8 mouse cellular contexts compared by ENCODE assay signal in the genomic region with DNA sequence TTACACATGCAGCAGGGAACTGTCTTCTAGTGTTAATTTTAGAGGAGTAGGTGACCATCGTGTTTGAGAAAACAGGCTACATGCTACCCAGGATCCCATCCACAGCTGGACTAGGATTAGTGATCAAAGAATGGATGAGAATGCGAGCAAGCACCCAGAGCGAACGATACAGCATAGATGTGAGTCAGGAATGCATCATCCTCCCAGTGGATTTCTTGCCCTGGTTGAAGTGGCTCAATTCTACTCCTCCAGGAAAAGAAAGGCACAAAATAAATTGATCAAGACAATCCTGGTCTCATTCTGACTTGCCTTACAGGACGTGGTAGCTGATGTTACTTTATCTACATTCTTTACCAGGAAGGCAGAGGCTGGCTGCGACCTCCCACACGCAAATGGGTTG. TPM values are rescaled to one million over a fixed set of nuclear protein-coding genes. Genes with fewer than 3 reads are reported as not detected.
DNase-seq lines count a peak whose midpoint lies in the region; ATAC-seq and TF ChIP-seq lines count a peak whose summit lies in the region.

A gene (plus strand): TSS at position 255 of the 400 bp plus-strand sequence.

- no peak for TF ChIP-seq EP300 in stomach, postnatal 0 days (optimal IDR thresholded peaks at IDR 0.05)

- H3K27ac ChIP-seq in testis, adult 2 months (ENCODE audit: control insufficient read depth, insufficient read depth, low read depth, low read length) = peak within 1 kb of the TSS; percentile 89
- H3K27ac ChIP-seq in hindbrain, embryonic 11.5 days (ENCODE audit: low read depth, low read length) = peak within 1 kb of the TSS; percentile 79
- H3K27ac ChIP-seq in liver, embryonic 13.5 days = peak within 1 kb of the TSS; percentile 86
- H3K27ac ChIP-seq in stomach, postnatal 0 days (replicated peaks) = peak within 1 kb of the TSS; percentile 89

- ATAC-seq in hindbrain, embryonic 11.5 days (ENCODE audit: low FRiP score) = no peak
- no peak for ATAC-seq in liver, embryonic 13.5 days (ENCODE audit: low read depth)
- no peak for ATAC-seq in stomach, postnatal 0 days (ENCODE audit: low FRiP score, low TSS enrichment)

- H3K4me2 ChIP-seq in hindbrain, embryonic 11.5 days (replicated peaks; ENCODE audit: low read depth, low read length) = peak within 1 kb of the TSS; percentile 55
- peak within 1 kb of the TSS; percentile 71 for H3K4me2 ChIP-seq in liver, embryonic 13.5 days
- peak within 1 kb of the TSS; percentile 72 for H3K4me2 ChIP-seq in stomach, postnatal 0 days (replicated peaks; ENCODE audit: low read depth)

- peak; percentile 12 for DNase-seq in cerebellum, adult 9-10 months
- no peak for DNase-seq in cerebellum, adult 11-12 months
- DNase-seq in testis, postnatal 10 days (ENCODE audit: low spot score) = no peak
- DNase-seq in hindbrain, embryonic 11.5 days (ENCODE audit: low spot score) = no peak
- no peak for DNase-seq in liver, embryonic 13.5 days
- no peak for DNase-seq in stomach, postnatal 0 days (ENCODE audit: low spot score)
- no peak for DNase-seq in thymus, postnatal 10 days (ENCODE audit: low spot score in 2 of 2)

- no peak for TF ChIP-seq POLR2A in testis, adult 2 months (IDR thresholded peaks at IDR 0.05; ENCODE audit: control insufficient read depth, low read depth, low read length)

- peak within 1 kb of the TSS; percentile 84 for H3K9ac ChIP-seq in hindbrain, embryonic 11.5 days (ENCODE audit: low read depth, low read length)
- H3K9ac ChIP-seq in liver, embryonic 13.5 days = peak within 1 kb of the TSS; percentile 95
- peak within 1 kb of the TSS; percentile 97 for H3K9ac ChIP-seq in stomach, postnatal 0 days (ENCODE audit: low read length)

- H3K27me3 ChIP-seq in testis, adult 2 months (ENCODE audit: control insufficient read depth, insufficient read depth, low read length) = no peaks in the 10 kb centered on the region
- H3K27me3 ChIP-seq in hindbrain, embryonic 11.5 days (ENCODE audit: control insufficient read depth, insufficient read depth, low read length) = no peaks in the 10 kb centered on the region
- H3K27me3 ChIP-seq in liver, embryonic 13.5 days = no peaks in the 10 kb centered on the region
- H3K27me3 ChIP-seq in stomach, postnatal 0 days (ENCODE audit: control insufficient read depth, insufficient read depth, low read length) = no peaks in the 10 kb centered on the region

- H3K4me1 ChIP-seq in testis, adult 2 months (ENCODE audit: control insufficient read depth, insufficient read depth, low read length) = peaks cover 3% of the 10 kb centered on the region
- H3K4me1 ChIP-seq in hindbrain, embryonic 11.5 days (replicated peaks; ENCODE audit: control insufficient read depth, insufficient read depth, low read length) = no peaks in the 10 kb centered on the region
- peaks cover 26% of the 10 kb centered on the region for H3K4me1 ChIP-seq in liver, embryonic 13.5 days (replicated peaks)
- peaks cover 3% of the 10 kb centered on the region; the same call in 1 of the 2 replicates for H3K4me1 ChIP-seq in stomach, postnatal 0 days (replicated peaks; ENCODE audit: control insufficient read depth, insufficient read depth)

- no peak for TF ChIP-seq CTCF in testis, adult 2 months (IDR thresholded peaks at IDR 0.05; ENCODE audit: control insufficient read depth, insufficient read depth, insufficient replicate concordance, low read depth, low read length)
- no peak for TF ChIP-seq CTCF in stomach, postnatal 0 days (IDR thresholded peaks at IDR 0.05; ENCODE audit: low read depth)

- no peaks in the 10 kb centered on the region; the same call in 1 of the 2 replicates for H3K36me3 ChIP-seq in testis, adult 2 months (ENCODE audit: control insufficient read depth, insufficient read depth, low read length)
- no peaks in the 10 kb centered on the region for H3K36me3 ChIP-seq in hindbrain, embryonic 11.5 days (ENCODE audit: control insufficient read depth, insufficient read depth, low read length)
- H3K36me3 ChIP-seq in liver, embryonic 13.5 days = peaks cover 8% of the 10 kb centered on the region
- H3K36me3 ChIP-seq in stomach, postnatal 0 days (ENCODE audit: control insufficient read depth, insufficient read depth, low read length) = peaks cover under 1% of the 10 kb centered on the region; the same call in 1 of the 2 replicates

- WGBS in hindbrain, embryonic 11.5 days = 78% methylated on average over 7 of the region's 7 CpGs
- 68% methylated on average over 7 of the region's 7 CpGs for WGBS in liver, embryonic 13.5 days (ENCODE audit: insufficient replicate concordance)
- WGBS in stomach, postnatal 0 days = 59% methylated on average over 7 of the region's 7 CpGs

- H3K4me3 ChIP-seq in testis, adult 2 months (ENCODE audit: control insufficient read depth, low read depth, low read length) = peak within 1 kb of the TSS; percentile 96
- peak within 1 kb of the TSS; percentile 70 for H3K4me3 ChIP-seq in hindbrain, embryonic 11.5 days (ENCODE audit: low read depth, low read length)
- H3K4me3 ChIP-seq in liver, embryonic 13.5 days (replicated peaks) = peak within 1 kb of the TSS; percentile 94
- H3K4me3 ChIP-seq in stomach, postnatal 0 days (ENCODE audit: low read depth, low read length) = peak within 1 kb of the TSS; percentile 96

- no peaks in the 10 kb centered on the region for H3K9me3 ChIP-seq in hindbrain, embryonic 11.5 days (ENCODE audit: control insufficient read depth, low read length)
- H3K9me3 ChIP-seq in liver, embryonic 13.5 days (replicated peaks) = no peaks in the 10 kb centered on the region
- H3K9me3 ChIP-seq in stomach, postnatal 0 days (ENCODE audit: control insufficient read depth, low read length) = no peaks in the 10 kb centered on the region

RNA-seq across cellular contexts. Expression of the gene that starts here (rescaled TPM):
- polyA plus RNA-seq in testis, adult 2 months (2012; rRNA removed) = 9.0 TPM in 2 replicates
- polyA plus RNA-seq in hindbrain, embryonic 11.5 days (2014; fragmentation: Nextera tagmentation; extraction: Ambion mirVana) = 21.8 TPM in 2 replicates
- polyA plus RNA-seq in liver, embryonic 13.5 days (2015; fragmentation: Nextera tagmentation; extraction: Ambion mirVana) = 11.2 and 13.4 TPM in 2 replicates
- 10.6 and 12.0 TPM in 2 replicates for polyA plus RNA-seq in stomach, postnatal 0 days (2015; fragmentation: Nextera tagmentation; extraction: Ambion mirVana)
